Mouse (Mus musculus) left cerebral cortex, postnatal 14 days (tissue): ENCODE data around the gene Hoxd3. TPM values are rescaled to one million over a fixed set of nuclear protein-coding genes. Genes with fewer than 3 reads are reported as not detected.
A peak's percentile ranks its signal among the peaks of the same experiment; 100 is the strongest.

Experiments
- DNase-seq, 2 experiments: peaks; one replicate each; pipeline ENCODE4 v3.0.0; 2021 to 2022; ENCODE audit warnings: low spot score in 2 of 2, mixed read lengths in 1 of 2
- intact Hi-C: fragments of 180-260 bp; cut with DNase I; formaldehyde crosslinking; loops from one replicate; pipeline ENCODE4 v1.15.1; 2025
- total RNA-seq, 2 experiments: library from RNA; stranded (reverse); gene quantifications; 2 replicates each; pipeline ENCODE4 v1.2.3; 2021

Hoxd3 gene
- total RNA-seq, 2 experiments from 2014 or later, result not detected

- DNase-seq, result peak; percentile 62 to 79
- intact Hi-C loops, result loop anchor here (1.0 to 2.0 kb wide), 3 partner anchors 249 to 422 kb away; no protein-coding TSS in a partner anchor
Observed at GRCm38 (mm10) chr2:74715504-74716241, 3.9 kb downstream of the Hoxd3 start.

GRCm38 (mm10) chr2:74720384-74720783, 8.7 kb downstream of the Hoxd3 start:
- DNase-seq, result no peak
- intact Hi-C loops, result no loop called here

- DNase-seq, result no peak
- intact Hi-C loops, result no loop called here
Observed at GRCm38 (mm10) chr2:74720955-74721491, 9.3 kb downstream of the Hoxd3 start.

- intact Hi-C loops, result no loop called here
- no peak for DNase-seq
Observed at GRCm38 (mm10) chr2:74721882-74722281, 10.2 kb downstream of the Hoxd3 start.

GRCm38 (mm10) chr2:74722949-74723348, 11.2 kb downstream of the Hoxd3 start:
- DNase-seq, result no peak
- intact Hi-C loops, result no loop called here

- DNase-seq, result no peak
- intact Hi-C loops, result no loop called here
Observed at GRCm38 (mm10) chr2:74724244-74725015, 12.7 kb downstream of the Hoxd3 start.

- intact Hi-C loops, result no loop called here
Observed at GRCm38 (mm10) chr2:74725171-74725570, 13.4 kb downstream of the Hoxd3 start.

GRCm38 (mm10) chr2:74726551-74726950, 14.8 kb downstream of the Hoxd3 start, which contains the start of gene Gm28230:
TSS of gene Gm28230 (plus strand) at chr2:74726728.
- intact Hi-C loops, result no loop called here
- no peak for DNase-seq

More at GRCm38 (mm10) chr2:74725171-74725570, 13.4 kb downstream of the Hoxd3 start:
- DNase-seq, result no peak

GRCm38 (mm10) chr2:74726973-74727639, 15.4 kb downstream of the Hoxd3 start:
- intact Hi-C loops, result no loop called here
- no peak for DNase-seq

GRCm38 (mm10) chr2:74727640-74728302, 16.0 kb downstream of the Hoxd3 start:
- no peak for DNase-seq
- intact Hi-C loops, result no loop called here

GRCm38 (mm10) chr2:74728303-74728680, 16.6 kb downstream of the Hoxd3 start:
- intact Hi-C loops, result no loop called here
- no peak for DNase-seq

GRCm38 (mm10) chr2:74730331-74730730, 18.6 kb downstream of the Hoxd3 start:
- no peak for DNase-seq
- intact Hi-C loops, result no loop called here

- intact Hi-C loops, result no loop called here
- DNase-seq, result no peak
Observed at GRCm38 (mm10) chr2:74731055-74731454, 19.3 kb downstream of the Hoxd3 start.

GRCm38 (mm10) chr2:74731799-74732512, 20.2 kb downstream of the Hoxd3 start:
- no peak for DNase-seq
- intact Hi-C loops, result no loop called here

- intact Hi-C loops, result no loop called here
Observed at GRCm38 (mm10) chr2:74732513-74733316, 21.0 kb downstream of the Hoxd3 start.

GRCm38 (mm10) chr2:74733317-74733661, 21.6 kb downstream of the Hoxd3 start:
- DNase-seq, result no peak
- intact Hi-C loops, result no loop called here

More at GRCm38 (mm10) chr2:74732513-74733316, 21.0 kb downstream of the Hoxd3 start:
- DNase-seq, result no peak

- intact Hi-C loops, result no loop called here
- DNase-seq, result no peak
Observed at GRCm38 (mm10) chr2:74733765-74734164, 22.0 kb downstream of the Hoxd3 start.

- intact Hi-C loops, result no loop called here
Observed at GRCm38 (mm10) chr2:74734451-74734850, 22.7 kb downstream of the Hoxd3 start.

More at GRCm38 (mm10) chr2:74734451-74734850, 22.7 kb downstream of the Hoxd3 start:
- DNase-seq, result no peak
